Mouse (Mus musculus) stomach, postnatal 0 days (tissue): Measurements from ENCODE around the gene Dhx38. TPM values are rescaled to one million over a fixed set of nuclear protein-coding genes. Genes with fewer than 3 reads are reported as not detected.

Experiments
- ATAC-seq: fragments of 200-750 bp; cut with Nextera tagmentation; 2 replicates; pipeline ENCODE4 v1.8.0; 2017; ENCODE audit not compliant: low FRiP score, low TSS enrichment
- DNase-seq: peaks from one replicate; pipeline ENCODE4 v3.0.0-alpha.2; 2016; ENCODE audit warnings: low spot score
- H3K27ac ChIP-seq: fragments of 300-500 bp; sonication (generic); replicated peaks from 2 replicates; pipeline ENCODE4 v1.5.1; 2014; ENCODE audit warnings: mild to moderate bottlenecking, control low read depth
- H3K27me3 ChIP-seq: fragments of 300-500 bp; sonication (generic); 2 replicates; pipeline ENCODE4 v1.6.1; 2014; ENCODE audit warnings: low read length; ENCODE audit not compliant: control insufficient read depth, insufficient read depth
- H3K36me3 ChIP-seq: fragments of 300-500 bp; sonication (generic); 2 replicates; pipeline ENCODE4 v1.6.1; 2014; ENCODE audit warnings: low read length, mixed read lengths; ENCODE audit not compliant: control insufficient read depth, insufficient read depth
- H3K4me1 ChIP-seq: fragments of 300-500 bp; sonication (generic); replicated peaks from 2 replicates; pipeline ENCODE4 v1.6.1; 2014; ENCODE audit warnings: antibody characterized with exemption; ENCODE audit not compliant: control insufficient read depth, insufficient read depth
- H3K4me2 ChIP-seq: fragments of 300-500 bp; sonication (generic); replicated peaks from 2 replicates; pipeline ENCODE4 v1.6.1; 2014; ENCODE audit warnings: low read depth, mild to moderate bottlenecking, control low read depth, moderate library complexity
- H3K4me3 ChIP-seq: fragments of 300-500 bp; sonication (generic); 2 replicates; pipeline ENCODE4 v1.5.1; 2014; ENCODE audit warnings: low read depth, low read length, control low read depth
- H3K9ac ChIP-seq: fragments of 300-500 bp; sonication (generic); 2 replicates; pipeline ENCODE4 v1.6.1; 2014; ENCODE audit warnings: mild to moderate bottlenecking, low read length, control low read depth, mixed read lengths
- H3K9me3 ChIP-seq: fragments of 300-500 bp; sonication (generic); 2 replicates; pipeline ENCODE4 v1.6.1; 2016; ENCODE audit warnings: low read length; ENCODE audit not compliant: control insufficient read depth
- CTCF ChIP-seq: IDR thresholded peaks from 2 replicates; pipeline ENCODE4 v1.5.1; 2016; ENCODE audit warnings: antibody characterized with exemption, low read depth, mild to moderate bottlenecking, moderate library complexity
- EP300 ChIP-seq: optimal IDR thresholded peaks from 2 replicates; pipeline ENCODE3; 2016; ENCODE audit warnings: antibody characterized with exemption
- WGBS: fragments of 180-500 bp; shearing (Covaris S2); extraction: QIAGEN DNeasy Blood & Tissue Kit; methylation state at CpG from one replicate; pipeline ENCODE4 v1.1.7; 2014; 5-methylcytosine and 5-hydroxymethylcytosine counted together
- polyA plus RNA-seq: library from polyadenylated mRNA; unstranded; fragments of >200 nt; fragmentation: Nextera tagmentation; extraction: Ambion mirVana; gene quantifications from 2 replicates; pipeline ENCODE4 v1.2.1, GENCODE M21; 2015

Dhx38 gene
- polyA plus RNA-seq, 1 experiment from 2014 or later, result 7.0 TPM

DNA sequence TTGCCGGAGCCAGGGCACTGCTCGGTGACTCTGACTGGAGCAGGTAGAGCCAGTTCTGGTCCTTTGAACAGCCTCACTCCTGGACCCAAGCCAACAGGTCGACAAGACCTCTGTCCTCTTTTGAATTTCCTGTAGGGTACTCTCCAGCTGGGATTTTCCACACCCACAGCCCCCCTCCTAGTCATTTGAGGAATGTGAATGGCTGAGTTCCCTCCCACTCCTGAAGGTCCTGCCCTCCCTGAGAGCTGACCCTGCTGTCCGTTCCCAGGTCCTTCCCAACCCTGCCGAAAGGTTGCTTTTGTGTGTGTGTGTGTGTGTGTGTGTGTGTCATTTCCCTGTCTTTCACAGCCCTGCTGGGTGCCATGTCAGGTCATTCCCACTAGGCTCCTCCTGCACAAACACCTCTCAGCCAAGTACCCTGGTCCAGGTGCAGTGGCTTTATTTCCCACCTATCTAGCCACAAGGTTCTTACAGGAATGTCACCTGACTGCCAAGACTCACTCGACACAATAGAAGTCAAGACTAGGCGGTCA, 21.4 kb upstream of the Dhx38 start:
- Histone ChIP-seq H3K27me3 (no peaks in the 10 kb centered on the region), H3K27ac (no peak overlapping the region), H3K9ac (no peak overlapping the region), H3K4me1 (no peaks in the 10 kb centered on the region), H3K4me3 (no peak overlapping the region), H3K9me3 (no peaks in the 10 kb centered on the region), H3K4me2 (no peak overlapping the region), H3K36me3 (no peaks in the 10 kb centered on the region)
- peak; percentile 68 for ATAC-seq
- 36% methylated on average over 7 of the region's 7 CpGs for WGBS
- DNase-seq, result peak; percentile 69
- TF ChIP-seq CTCF (no peak), EP300 (no peak)

DNA sequence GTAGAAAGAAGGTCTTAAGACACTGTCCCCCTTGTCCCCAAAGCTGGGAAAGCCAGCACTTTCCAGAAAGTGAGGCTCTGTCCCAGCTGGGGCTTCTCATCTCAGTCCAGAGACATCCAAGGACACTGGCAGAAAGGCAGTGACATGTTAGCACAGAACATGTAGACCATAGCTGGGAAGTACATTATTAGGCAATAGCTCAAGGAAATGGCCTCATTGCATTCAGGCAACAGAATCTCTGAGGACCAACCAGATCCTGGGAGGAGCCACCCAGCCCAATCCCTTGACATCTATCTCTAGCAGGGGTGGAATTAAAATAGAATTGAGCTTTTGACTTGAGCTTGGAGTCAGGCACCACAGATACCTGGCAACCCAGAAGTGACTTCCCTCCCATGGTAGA, 20.0 kb upstream of the Dhx38 start:
- TF ChIP-seq CTCF (no peak), EP300 (no peak)
- Histone ChIP-seq H3K9ac (no peak overlapping the region), H3K9me3 (no peaks in the 10 kb centered on the region), H3K36me3 (no peaks in the 10 kb centered on the region), H3K4me1 (no peaks in the 10 kb centered on the region), H3K4me2 (no peak overlapping the region), H3K27ac (no peak overlapping the region), H3K27me3 (no peaks in the 10 kb centered on the region), H3K4me3 (no peak overlapping the region)
- DNase-seq (no peak), ATAC-seq (no peak)

DNA sequence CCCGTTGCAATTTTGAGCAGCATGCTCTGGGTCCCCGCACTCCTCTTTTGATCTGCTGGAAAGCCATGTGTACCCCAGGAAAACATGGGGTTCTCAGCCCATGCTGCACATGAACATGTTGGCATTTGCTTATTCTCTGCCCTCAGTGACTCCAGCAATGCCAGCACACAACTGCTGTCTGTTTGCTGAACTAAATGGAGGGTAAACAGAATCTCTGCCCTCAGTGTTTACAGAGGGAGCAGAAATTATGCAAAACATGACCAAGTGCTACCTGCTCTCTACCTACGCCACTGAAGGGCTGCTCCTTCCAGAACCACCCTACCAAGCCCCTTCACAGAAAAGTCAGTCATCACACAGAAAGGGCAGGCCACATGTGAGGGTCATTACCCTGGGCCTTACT, 19.2 kb upstream of the Dhx38 start:
- no peak for DNase-seq
- WGBS, result 63% methylated on average over 3 of the region's 3 CpGs
- Histone ChIP-seq H3K36me3 (no peaks in the 10 kb centered on the region), H3K4me2 (no peak overlapping the region), H3K9me3 (no peaks in the 10 kb centered on the region), H3K4me1 (no peaks in the 10 kb centered on the region), H3K27ac (no peak overlapping the region), H3K27me3 (no peaks in the 10 kb centered on the region), H3K9ac (no peak overlapping the region), H3K4me3 (no peak overlapping the region)
- no peak for TF ChIP-seq CTCF
- TF ChIP-seq EP300, result no peak
- ATAC-seq, result no peak

DNA sequence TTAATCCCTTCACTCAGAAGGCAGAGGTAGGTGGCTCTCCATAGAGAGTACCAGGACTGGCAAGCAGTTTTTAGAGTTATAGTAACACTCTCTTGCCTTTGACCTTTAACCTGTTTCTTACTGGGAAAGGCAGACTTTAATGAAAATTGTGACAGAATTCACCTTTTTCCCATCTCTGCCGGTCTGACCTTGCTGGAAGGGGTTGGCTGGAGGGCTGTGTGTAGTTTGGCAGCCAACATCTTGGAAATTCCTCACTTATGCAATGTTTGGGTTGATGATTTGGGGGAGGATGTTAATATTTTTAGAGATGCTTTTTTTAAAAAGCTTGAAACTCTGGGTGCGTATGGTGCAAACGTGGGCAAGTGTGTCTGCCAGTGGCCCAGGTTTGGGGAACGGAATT, 18.6 kb upstream of the Dhx38 start:
- Histone ChIP-seq H3K4me3 (no peak overlapping the region), H3K4me2 (no peak overlapping the region), H3K36me3 (no peaks in the 10 kb centered on the region), H3K9me3 (no peaks in the 10 kb centered on the region), H3K9ac (no peak overlapping the region), H3K27ac (no peak overlapping the region), H3K27me3 (no peaks in the 10 kb centered on the region), H3K4me1 (no peaks in the 10 kb centered on the region)
- 79% methylated on average over 4 of the region's 4 CpGs for WGBS
- ATAC-seq (no peak), DNase-seq (no peak)
- TF ChIP-seq EP300, result no peak
- no peak for TF ChIP-seq CTCF

DNA sequence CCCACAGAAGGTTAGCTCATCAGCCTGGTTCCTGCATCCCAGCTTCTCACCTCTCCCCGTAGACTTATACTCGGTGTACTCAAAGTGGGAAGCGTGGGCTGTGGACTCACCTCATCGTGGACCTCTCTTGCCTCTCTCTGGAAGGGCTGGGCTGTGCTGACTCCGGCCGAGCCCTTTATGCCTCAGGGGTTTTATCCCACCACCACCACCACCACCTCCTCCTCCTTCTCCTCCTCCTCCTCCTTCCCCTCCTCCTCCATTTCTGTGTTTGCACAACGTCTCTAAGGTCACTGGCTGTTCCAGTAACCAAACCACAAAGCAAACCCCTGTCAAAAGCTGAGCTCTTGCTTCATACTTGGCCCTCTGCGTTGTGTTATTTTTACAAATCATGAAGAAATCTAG, 13.2 kb upstream of the Dhx38 start, which contains the start of gene Hp:
Gene Hp (minus strand): TSS at position 273 of the 402 bp plus-strand sequence.
- no peak for TF ChIP-seq EP300
- no peak for TF ChIP-seq CTCF
- H3K9me3 ChIP-seq, result no peaks in the 10 kb centered on the region
- H3K27me3 ChIP-seq, result no peaks in the 10 kb centered on the region
- H3K36me3 ChIP-seq, result no peaks in the 10 kb centered on the region
- no peaks in the 10 kb centered on the region for H3K4me1 ChIP-seq
- DNase-seq (no peak), ATAC-seq (0 out of 2 replicates have a peak, but pooled peaks have one; percentile 26)
- no peak within 1 kb of the TSS for H3K9ac ChIP-seq
- no peak within 1 kb of the TSS for H3K4me2 ChIP-seq
- no peak within 1 kb of the TSS for H3K27ac ChIP-seq
- H3K4me3 ChIP-seq, result no peak within 1 kb of the TSS
- WGBS, result 41% methylated on average over 8 of the region's 8 CpGs

DNA sequence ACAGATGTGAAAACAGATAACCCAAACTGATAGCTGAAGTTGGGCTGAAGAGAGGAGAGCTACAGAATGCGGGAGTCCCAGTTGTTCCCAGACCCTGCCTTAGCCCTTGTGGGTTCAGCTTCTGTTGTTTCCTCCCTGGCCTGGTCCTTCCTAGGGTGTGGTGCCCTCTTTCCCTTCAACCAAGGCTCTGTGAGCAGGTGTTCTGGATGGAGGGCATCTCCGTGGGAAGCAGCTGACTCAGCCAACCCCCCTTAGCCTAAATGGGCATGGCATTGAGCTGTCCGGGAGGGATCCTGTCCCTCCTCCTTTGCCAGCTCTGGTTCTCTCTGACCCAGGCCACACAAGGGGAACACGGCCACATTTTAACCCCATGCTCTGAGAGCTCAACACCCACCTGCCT, 10.7 kb upstream of the Dhx38 start:
- Histone ChIP-seq H3K27ac (no peak overlapping the region), H3K27me3 (no peaks in the 10 kb centered on the region), H3K9me3 (no peaks in the 10 kb centered on the region), H3K4me2 (no peak overlapping the region), H3K4me1 (no peaks in the 10 kb centered on the region), H3K9ac (no peak overlapping the region), H3K36me3 (no peaks in the 10 kb centered on the region; the same call in 1 of the 2 replicates), H3K4me3 (no peak overlapping the region)
- DNase-seq (no peak), ATAC-seq (no peak)
- WGBS, result 66% methylated on average over 4 of the region's 4 CpGs
- no peak for TF ChIP-seq CTCF
